Mouse (Mus musculus) naive thymus-derived CD4-positive, alpha-beta T cell, adult 2 months (primary cell): ENCODE measurements around the gene Parva.

Experiments
- DNase-seq: peaks from one replicate; pipeline ENCODE4 v3.0.0-alpha.2; 2011; ENCODE audit warnings: low read depth

The Parva gene

DNA sequence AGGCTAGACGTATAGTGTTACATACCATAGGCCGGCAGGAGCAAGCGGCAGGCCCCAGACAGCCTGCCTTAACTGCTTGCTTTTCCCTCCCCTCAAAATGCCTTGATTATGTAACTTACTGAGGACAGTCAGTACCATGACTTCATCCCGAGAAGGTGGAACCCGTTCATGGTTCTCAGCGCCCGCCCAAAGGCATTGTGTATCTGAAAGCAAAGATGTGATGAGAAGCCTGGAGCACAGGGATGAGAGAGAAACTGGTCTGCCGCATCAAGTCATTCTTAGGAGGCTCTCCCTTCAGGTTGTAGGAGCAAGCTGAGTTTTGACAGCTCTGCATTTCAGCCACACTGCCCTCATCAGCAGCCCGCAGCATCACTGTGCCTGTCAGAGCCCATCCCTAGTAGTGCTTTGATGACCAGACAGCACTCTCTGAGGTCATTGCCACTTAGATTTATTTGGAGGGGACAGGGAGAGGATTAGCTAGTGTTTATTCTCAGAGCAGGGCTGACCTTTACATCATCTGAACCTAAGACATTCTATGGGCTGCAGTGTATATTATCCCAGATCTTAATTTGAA lies 45.5 kb downstream of the Parva start:
- DNase-seq: no peak

- no peak for DNase-seq
Measured at GRCm38 (mm10) chr7:112473649-112474435, 46.5 kb downstream of the Parva start.

GRCm38 (mm10) chr7:112479116-112479515 lies 51.8 kb downstream of the Parva start:
- DNase-seq: no peak

DNA sequence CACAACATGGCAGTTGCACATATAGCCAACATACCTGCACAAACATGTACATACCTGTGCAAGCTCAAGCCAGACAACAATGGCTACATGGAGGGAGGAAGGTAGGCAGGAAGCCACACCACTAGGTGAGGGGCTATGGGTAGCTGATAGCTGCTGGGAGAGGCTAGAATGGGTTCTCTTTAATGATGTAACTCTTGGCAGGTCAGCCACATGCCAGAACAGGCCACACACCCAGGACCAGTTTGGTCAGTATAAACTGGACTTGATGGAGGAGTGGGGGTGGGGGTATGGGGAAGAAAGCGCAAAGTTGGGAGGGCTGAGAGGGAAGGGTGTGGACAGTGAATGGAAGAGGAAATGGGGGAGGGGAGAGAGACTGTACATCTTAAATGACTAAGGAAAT lies 53.7 kb downstream of the Parva start:
- no peak for DNase-seq

DNA sequence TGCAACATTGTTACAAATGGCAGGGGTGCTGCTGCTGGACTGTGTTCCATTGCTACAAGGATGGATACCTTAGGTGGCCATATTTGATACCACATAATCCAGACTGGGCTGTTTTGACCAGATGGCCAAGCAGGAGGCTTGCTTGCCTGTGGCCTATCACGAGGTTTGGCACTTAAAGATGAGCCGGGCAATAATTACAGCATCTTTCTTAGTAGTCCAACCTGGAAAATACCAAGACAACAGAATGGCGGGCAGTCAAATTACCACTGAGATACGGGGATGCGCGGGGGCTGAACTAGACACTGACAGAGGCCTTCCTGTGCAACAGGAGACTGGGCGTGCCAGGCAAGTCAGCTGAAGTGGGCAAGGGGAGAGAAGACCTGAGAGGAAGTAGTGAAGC lies 55.3 kb downstream of the Parva start:
- no peak for DNase-seq

DNA sequence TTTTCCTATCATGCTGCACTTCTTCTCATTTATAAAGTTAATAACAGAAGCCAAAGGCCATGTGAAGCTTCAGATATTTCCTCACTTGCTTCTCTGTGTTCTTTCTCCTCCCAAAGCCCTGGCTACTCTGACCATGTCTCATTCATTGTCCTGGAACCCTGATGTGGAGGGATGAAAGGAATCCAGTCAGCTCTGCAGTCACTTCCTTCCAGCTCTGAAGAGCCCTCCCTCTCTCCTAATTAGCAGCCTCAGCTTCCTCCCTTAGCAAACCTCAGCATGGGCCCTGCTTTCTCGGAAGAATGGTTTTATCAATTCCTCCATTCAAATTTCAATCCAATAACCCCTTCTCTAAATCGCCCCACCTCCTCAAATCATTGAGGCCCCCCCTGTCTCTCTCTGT lies 56.1 kb downstream of the Parva start:
- DNase-seq: no peak

DNA sequence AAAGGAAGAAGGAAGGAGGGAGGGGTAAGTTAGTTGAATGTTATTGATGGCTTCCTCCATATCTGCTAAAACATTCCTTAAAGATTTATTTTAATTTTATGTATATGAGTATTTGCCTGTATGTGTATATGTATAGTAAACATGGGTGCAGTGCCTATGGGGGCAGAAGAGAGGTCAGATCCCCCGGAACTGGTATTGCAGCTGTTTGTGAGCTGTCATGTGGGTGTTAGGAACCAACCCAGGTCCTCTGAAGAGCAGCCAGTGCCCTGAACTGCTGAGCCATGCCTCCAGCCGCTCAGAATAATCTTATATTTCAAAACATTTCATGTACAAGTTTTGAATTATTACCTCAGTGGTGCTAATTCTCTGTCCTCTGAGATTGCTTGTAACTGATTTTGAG lies 63.5 kb downstream of the Parva start:
- no peak for DNase-seq

DNA sequence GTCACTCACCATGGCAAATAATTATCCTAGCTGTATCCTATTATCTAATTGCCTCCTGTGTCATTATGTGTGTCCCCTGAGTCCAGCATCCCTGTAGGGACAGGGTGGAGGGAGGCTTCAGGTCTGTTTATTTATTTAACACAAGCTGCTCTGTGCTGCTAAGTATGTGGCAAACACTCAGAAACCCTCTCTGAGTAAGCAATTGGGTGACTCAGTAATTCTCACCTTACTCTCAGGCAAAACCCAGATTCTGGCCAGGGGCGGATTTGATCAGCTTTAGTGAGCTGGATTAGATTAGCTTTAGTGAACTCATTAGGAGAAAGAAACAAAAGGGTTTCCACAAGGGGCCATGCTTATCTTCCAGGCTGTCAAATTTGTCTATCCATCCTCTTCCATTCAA lies 64.4 kb downstream of the Parva start:
- no peak for DNase-seq

- DNase-seq: no peak
Measured at GRCm38 (mm10) chr7:112495950-112496349, 68.6 kb downstream of the Parva start.

GRCm38 (mm10) chr7:112496921-112497320 lies 69.6 kb downstream of the Parva start:
- no peak for DNase-seq

- DNase-seq: no peak
Measured at GRCm38 (mm10) chr7:112498591-112499301, 71.4 kb downstream of the Parva start.

- DNase-seq: no peak
Measured at GRCm38 (mm10) chr7:112499453-112500133, 72.3 kb downstream of the Parva start.

- DNase-seq: no peak
Measured at GRCm38 (mm10) chr7:112500134-112500490, 72.8 kb downstream of the Parva start.

- no peak for DNase-seq
Measured at GRCm38 (mm10) chr7:112502050-112502809, 74.9 kb downstream of the Parva start.

- DNase-seq: no peak
Measured at GRCm38 (mm10) chr7:112502845-112503244, 75.5 kb downstream of the Parva start.

- DNase-seq: no peak
Measured at GRCm38 (mm10) chr7:112503448-112503847, 76.1 kb downstream of the Parva start.

DNA sequence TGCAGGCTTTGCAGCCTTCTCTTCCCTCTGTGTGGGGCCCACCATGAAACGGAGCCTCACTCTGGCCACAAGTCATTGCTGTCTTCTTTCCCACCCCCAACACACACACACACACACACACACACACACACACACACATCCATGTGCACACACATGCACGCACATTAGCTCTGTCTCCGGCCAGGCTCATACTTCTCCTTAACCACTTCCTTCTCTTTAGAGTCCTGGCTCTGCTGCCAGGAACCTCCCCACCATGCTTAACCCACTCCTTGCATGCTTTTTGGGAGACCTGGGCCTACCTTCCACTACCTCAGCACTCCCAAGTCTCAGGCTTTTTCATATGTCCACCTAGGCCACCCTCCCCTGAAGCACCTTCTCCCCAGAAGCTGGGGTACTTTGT lies 76.6 kb downstream of the Parva start:
- DNase-seq: no peak

DNA sequence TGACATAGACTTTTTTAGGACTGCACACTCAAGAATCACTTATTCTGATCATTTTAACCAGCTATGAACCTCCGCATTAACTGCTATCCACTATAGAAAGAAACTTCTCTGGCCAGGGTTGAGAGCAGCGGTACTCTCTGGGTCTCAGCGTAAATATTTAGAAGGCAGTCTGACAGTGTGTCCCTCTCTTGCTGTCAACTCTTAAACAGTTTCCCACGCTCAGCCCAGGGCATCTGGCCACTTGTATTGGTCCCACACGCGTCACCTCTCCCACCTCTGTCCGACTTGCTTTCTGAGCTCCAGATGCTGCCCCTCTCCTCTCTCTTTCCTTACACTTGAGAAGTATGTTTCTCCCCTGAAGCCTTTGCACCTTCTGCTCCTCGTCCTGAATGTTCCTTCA lies 81.8 kb downstream of the Parva start:
- DNase-seq: no peak

- no peak for DNase-seq
Measured at GRCm38 (mm10) chr7:112510336-112511048, 83.2 kb downstream of the Parva start.

DNA sequence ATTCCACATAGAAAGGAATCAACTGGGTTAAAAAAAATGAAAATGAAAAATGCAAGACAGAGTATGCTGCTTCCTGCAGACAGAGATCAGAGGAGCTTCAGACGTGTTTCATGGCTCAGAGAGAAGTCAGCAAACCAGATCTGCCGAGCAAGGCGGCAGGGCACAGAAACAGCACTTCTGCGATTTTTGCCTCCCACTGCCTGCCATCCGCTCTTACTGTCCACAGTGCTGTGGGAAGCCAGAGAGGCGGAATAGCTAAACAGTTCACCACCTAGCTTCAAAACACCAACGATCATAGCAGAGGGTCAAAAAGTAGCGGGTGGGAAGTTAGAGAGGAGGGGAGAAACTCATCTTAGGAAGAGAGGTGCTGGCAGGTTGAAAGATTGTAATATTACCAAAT lies 84.0 kb downstream of the Parva start:
- no peak for DNase-seq

DNA sequence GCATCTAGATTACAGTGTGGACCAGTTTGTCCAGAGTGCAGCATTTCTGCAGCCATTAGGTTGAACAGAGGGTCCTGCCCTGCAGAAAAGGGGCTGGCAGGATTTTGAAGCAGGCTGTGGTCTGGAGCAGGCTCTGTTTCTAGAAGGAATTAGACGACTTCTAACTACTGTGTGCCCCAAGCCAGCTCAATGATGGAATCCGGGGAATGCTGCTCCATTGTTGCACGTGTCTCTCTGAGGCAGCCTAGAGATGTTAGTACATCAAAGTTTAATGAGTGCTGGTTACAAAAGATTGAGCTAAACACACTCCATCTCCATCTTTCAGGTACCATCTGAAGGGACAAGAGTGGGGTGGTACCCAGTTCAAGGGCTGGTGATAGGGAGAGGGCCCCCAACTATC lies 85.0 kb downstream of the Parva start:
- no peak for DNase-seq
